ENCODE assay signal across 26 mouse cellular contexts in the genomic region with DNA sequence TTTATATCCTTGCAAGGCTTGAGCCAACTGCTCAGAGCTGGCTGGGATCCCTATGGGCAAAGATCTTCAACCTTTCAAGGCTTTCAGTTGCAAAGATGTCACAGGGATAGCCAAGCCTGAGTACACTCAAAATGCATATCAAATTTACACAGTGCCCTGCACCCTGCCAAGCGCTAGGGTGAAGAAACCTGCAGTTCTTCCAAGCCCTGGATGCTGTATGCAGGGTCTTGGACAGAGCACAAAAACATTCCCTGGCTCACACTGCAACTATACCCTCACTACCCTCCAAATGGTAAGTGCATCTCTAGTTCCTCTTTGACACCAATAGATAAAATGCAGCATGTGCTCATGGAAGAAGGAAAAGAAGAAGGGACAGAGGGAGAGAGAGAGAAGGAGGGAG.
"Had no signal": no experiment of that assay in that cellular context is flagged by ENCODE, and none has a peak within 500 bp of the region (broad histone marks: within the 10 kb centered on the region; RNA-seq: fewer than 3 reads in every experiment).

No protein-coding gene starts in this region.

- ATAC-seq: forebrain, embryonic 14.5 days had no signal

- H3K4me2 ChIP-seq: embryonic facial prominence, embryonic 12.5 days; embryonic facial prominence, embryonic 13.5 days; embryonic facial prominence, embryonic 15.5 days; forebrain, embryonic 12.5 days; heart, embryonic 11.5 days; heart, embryonic 12.5 days had no signal

- H3K36me3 ChIP-seq: embryonic facial prominence, embryonic 10.5 days; embryonic facial prominence, embryonic 12.5 days; embryonic facial prominence, embryonic 13.5 days; embryonic facial prominence, embryonic 15.5 days; forebrain, embryonic 12.5 days; heart, embryonic 10.5 days; heart, embryonic 12.5 days had no signal

- H3K9ac ChIP-seq: embryonic facial prominence, embryonic 12.5 days; embryonic facial prominence, embryonic 13.5 days; embryonic facial prominence, embryonic 15.5 days; forebrain, embryonic 12.5 days; heart, embryonic 12.5 days had no signal

- DNase-seq: cerebellum, adult 2 months; cerebellum, adult 8-10 months; cerebellum, adult 9-10 months; cerebellum, adult 9-11 months; cerebellum, postnatal 14 days; cerebellum, postnatal 25 days; cerebellum, postnatal 36 days; embryo, embryonic 11 days; gastrocnemius, adult 2 months; gastrocnemius, postnatal 10 days; gastrocnemius, postnatal 14 days; gastrocnemius, postnatal 25 days; gastrocnemius, postnatal 36 days; heart, adult 11 months; heart, adult 18-20 months; heart, adult 2 months had no signal

- H3K4me1 ChIP-seq: embryonic facial prominence, embryonic 10.5 days; embryonic facial prominence, embryonic 12.5 days; embryonic facial prominence, embryonic 13.5 days; embryonic facial prominence, embryonic 15.5 days; forebrain, embryonic 12.5 days; heart, embryonic 10.5 days; heart, embryonic 12.5 days had no signal

- H3K4me3 ChIP-seq: embryonic facial prominence, embryonic 10.5 days; embryonic facial prominence, embryonic 12.5 days; embryonic facial prominence, embryonic 13.5 days; embryonic facial prominence, embryonic 15.5 days; erythroblast, embryonic 14.5 days; forebrain, embryonic 12.5 days; gastrocnemius, adult 2 months; heart, adult 2 months; heart, embryonic 10.5 days; heart, embryonic 12.5 days had no signal

- H3K27me3 ChIP-seq: embryonic facial prominence, embryonic 12.5 days; embryonic facial prominence, embryonic 13.5 days; embryonic facial prominence, embryonic 15.5 days; forebrain, embryonic 12.5 days; heart, embryonic 12.5 days had no signal

- H3K9me3 ChIP-seq: embryonic facial prominence, embryonic 10.5 days; embryonic facial prominence, embryonic 12.5 days; embryonic facial prominence, embryonic 13.5 days; embryonic facial prominence, embryonic 15.5 days; forebrain, embryonic 12.5 days; heart, embryonic 10.5 days; heart, embryonic 12.5 days had no signal

- H3K27ac ChIP-seq: embryonic facial prominence, embryonic 10.5 days; embryonic facial prominence, embryonic 12.5 days; embryonic facial prominence, embryonic 13.5 days; embryonic facial prominence, embryonic 15.5 days; forebrain, embryonic 12.5 days; gastrocnemius, adult 2 months; heart, adult 2 months; heart, embryonic 10.5 days had no signal
